Mouse (Mus musculus) frontal cortex, postnatal 10 days (tissue): ENCODE data around the gene Zfp800.

Experiments used
- DNase-seq, 2 experiments: peaks; one replicate each; pipeline ENCODE4 v3.0.0; 2022; ENCODE audit warnings: low spot score in 2 of 2, mixed read lengths in 1 of 2

Gene Zfp800

DNA sequence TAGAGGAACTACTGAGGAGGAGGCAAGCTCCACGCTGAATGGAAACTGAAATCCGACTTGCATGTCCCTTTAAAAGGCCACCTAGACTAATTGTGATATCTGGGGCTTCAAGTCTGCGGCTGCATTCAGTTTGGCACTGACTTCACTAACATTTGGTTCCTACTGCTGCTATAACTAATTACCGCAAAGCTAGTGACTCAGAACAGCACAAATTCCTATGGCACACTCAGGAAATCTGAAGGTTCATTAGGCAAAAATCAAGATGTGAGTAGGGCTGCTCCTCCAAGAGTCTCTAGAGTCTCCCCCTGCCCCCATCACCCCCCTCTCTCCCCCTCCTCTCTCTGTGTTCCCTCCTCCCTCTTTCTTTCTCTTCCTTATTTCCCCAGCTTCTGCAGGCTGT lies 194.4 kb downstream of the Zfp800 start:
- DNase-seq = no peak

- DNase-seq = no peak
Measured at GRCm38 (mm10) chr6:28202833-28203232, 195.0 kb downstream of the Zfp800 start.

DNA sequence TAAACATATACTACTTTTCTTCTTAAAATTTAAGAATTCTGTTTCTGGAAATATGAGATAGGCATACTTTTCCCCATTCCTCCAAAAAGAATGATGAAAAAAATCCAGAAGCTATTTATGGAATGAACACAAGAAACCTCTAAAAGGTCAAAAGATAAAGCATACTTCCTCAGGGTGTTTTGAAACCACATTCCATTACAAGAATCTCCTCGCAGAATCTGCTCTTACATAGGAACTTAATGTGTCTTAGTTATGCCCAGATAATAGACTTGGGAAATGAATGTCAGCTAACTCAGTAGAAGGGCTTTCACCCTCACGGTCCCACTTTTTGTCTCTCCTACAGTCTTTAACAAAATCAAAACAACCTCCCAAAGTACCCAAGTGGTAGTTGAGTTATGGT lies 203.9 kb downstream of the Zfp800 start:
- no peak for DNase-seq

DNA sequence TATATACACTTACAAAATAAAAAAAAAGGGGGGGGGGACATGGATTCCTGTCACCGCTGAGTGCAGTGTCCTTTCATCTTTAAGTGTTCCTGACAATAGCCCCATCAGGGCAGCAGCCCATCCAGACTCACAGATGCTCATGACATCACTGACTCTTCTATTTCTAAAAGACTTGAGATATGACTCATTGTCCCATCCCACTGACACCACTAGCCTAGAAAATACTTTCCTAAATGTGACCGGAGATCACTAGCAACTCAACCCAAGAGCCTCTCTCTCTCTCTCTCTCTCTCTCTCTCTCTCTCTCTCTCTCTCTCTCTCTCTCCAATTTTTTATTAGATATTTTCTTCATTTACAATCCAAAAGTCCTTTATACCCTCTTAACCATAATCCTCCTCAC lies 205.9 kb downstream of the Zfp800 start:
- no peak for DNase-seq
